Mouse (Mus musculus): Measurements from ENCODE around the gene Drg1. TPM values are rescaled to one million over a fixed set of nuclear protein-coding genes. Genes with fewer than 3 reads are reported as not detected.

The Drg1 gene
- polyA plus RNA-seq, 1 experiment from 2014 or later: 177 TPM

DNA sequence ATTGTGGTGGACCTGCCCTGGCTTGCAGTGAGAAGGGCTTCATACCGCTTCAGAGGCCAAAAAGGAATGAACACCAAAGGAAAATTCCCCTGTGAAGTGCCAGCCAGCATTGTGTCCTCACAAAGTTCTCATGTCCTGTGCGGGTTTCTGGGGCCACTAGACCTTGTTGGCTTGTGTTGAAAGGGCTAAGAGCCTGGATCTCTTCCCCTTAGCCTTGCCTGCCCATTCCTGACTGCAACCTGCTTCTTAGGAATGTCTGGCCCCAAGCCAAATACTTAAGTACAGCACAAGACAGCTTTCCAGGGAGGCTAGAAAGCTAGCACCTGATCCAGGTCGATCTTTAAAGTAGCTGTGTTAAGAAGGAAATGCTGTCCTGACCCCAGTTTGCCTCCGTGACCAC lies 36.6 kb upstream of the Drg1 start:
- H3K36me3 ChIP-seq (ENCODE audit: control insufficient read depth, insufficient read depth, low read length): peaks cover 100% of the 10 kb centered on the region
- DNase-seq (ENCODE audit: low spot score) (peak; percentile 75), ATAC-seq (ENCODE audit: low read depth) (peak; percentile 13; the same call in 1 of the 2 replicates)
- H3K4me1 ChIP-seq (ENCODE audit: control insufficient read depth, insufficient read depth, low read length): no peaks in the 10 kb centered on the region
- no peak overlapping the region for H3K4me2 ChIP-seq (ENCODE audit: low read depth, low read length)
- no peak overlapping the region for H3K9ac ChIP-seq (ENCODE audit: low read depth, low read length)
- H3K9me3 ChIP-seq (ENCODE audit: control insufficient read depth, low read length): no peaks in the 10 kb centered on the region
- no peaks in the 10 kb centered on the region for H3K27me3 ChIP-seq (replicated peaks; ENCODE audit: control insufficient read depth, insufficient read depth, low read length)
- H3K4me3 ChIP-seq (ENCODE audit: low read depth, low read length): no peak overlapping the region
- H3K27ac ChIP-seq (replicated peaks; ENCODE audit: low read depth, low read length): no peak overlapping the region
- 68% methylated on average over 4 of the region's 4 CpGs for WGBS

DNA sequence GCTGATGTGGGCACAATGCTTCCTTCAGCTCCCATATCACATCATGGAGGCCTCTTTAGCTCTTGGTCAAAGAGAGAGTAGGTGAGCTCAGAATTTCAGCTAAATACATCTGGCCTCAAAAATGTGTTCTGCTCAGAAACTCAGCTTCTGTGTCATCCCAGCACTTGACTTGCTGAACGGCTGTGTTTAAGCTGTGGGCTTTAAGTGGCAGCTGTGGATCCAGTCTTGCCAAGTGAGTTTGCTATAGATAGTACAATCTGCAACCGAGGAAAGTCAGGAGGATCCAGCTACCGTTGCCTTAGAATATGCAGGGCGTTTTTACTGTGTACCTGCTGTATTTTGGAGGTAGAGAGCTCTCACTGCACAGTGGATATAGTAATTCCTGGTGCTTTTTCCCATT lies 36.2 kb upstream of the Drg1 start:
- peaks cover 100% of the 10 kb centered on the region for H3K36me3 ChIP-seq (ENCODE audit: control insufficient read depth, insufficient read depth, low read length)
- H3K9ac ChIP-seq (ENCODE audit: low read depth, low read length): no peak overlapping the region
- DNase-seq (ENCODE audit: low spot score): peak; percentile 19
- ATAC-seq (ENCODE audit: low read depth): no peak; the same call in 1 of the 2 replicates
- no peak overlapping the region for H3K27ac ChIP-seq (replicated peaks; ENCODE audit: low read depth, low read length)
- 82% methylated on average over 4 of the region's 4 CpGs for WGBS
- no peaks in the 10 kb centered on the region for H3K9me3 ChIP-seq (ENCODE audit: control insufficient read depth, low read length)
- no peak overlapping the region for H3K4me2 ChIP-seq (ENCODE audit: low read depth, low read length)
- no peaks in the 10 kb centered on the region for H3K4me1 ChIP-seq (ENCODE audit: control insufficient read depth, insufficient read depth, low read length)
- H3K4me3 ChIP-seq (ENCODE audit: low read depth, low read length): no peak overlapping the region
- H3K27me3 ChIP-seq (replicated peaks; ENCODE audit: control insufficient read depth, insufficient read depth, low read length): no peaks in the 10 kb centered on the region

DNA sequence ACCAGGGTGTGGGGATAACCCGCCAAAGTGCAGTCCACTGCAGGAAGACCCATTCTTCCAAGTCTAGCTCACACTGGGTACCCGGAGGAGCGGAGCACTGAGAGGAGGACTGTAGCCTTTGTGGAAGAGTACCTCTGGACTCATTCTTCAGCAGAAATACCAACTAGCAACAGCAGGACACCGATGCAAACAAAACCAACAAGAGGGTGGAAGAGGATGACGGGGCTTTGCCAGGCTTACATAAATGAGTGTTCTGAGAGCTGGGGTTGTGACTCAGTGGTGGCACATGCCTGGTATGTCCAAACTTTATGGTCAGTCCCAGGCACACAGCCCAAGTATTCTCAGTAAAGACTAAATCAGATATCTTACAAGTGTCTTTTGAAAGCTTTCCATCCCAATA lies 34.9 kb upstream of the Drg1 start:
- Histone ChIP-seq H3K27me3 (replicated peaks; ENCODE audit: control insufficient read depth, insufficient read depth, low read length) (no peaks in the 10 kb centered on the region), H3K27ac (replicated peaks; ENCODE audit: low read depth, low read length) (no peak overlapping the region), H3K4me3 (ENCODE audit: low read depth, low read length) (no peak overlapping the region), H3K9ac (ENCODE audit: low read depth, low read length) (no peak overlapping the region), H3K4me1 (ENCODE audit: control insufficient read depth, insufficient read depth, low read length) (no peaks in the 10 kb centered on the region), H3K36me3 (ENCODE audit: control insufficient read depth, insufficient read depth, low read length) (peaks cover 100% of the 10 kb centered on the region), H3K4me2 (ENCODE audit: low read depth, low read length) (no peak overlapping the region), H3K9me3 (ENCODE audit: control insufficient read depth, low read length) (no peaks in the 10 kb centered on the region)
- WGBS: 96% methylated on average over 5 of the region's 5 CpGs
- DNase-seq (ENCODE audit: low spot score) (no peak), ATAC-seq (ENCODE audit: low read depth) (no peak)

GRCm38 (mm10) chr11:3298813-3299185 lies 32.6 kb upstream of the Drg1 start:
- Histone ChIP-seq H3K4me3 (ENCODE audit: low read depth, low read length) (no peak overlapping the region), H3K27me3 (replicated peaks; ENCODE audit: control insufficient read depth, insufficient read depth, low read length) (no peaks in the 10 kb centered on the region), H3K27ac (replicated peaks; ENCODE audit: low read depth, low read length) (no peak overlapping the region), H3K4me2 (ENCODE audit: low read depth, low read length) (no peak overlapping the region), H3K9ac (ENCODE audit: low read depth, low read length) (no peak overlapping the region), H3K4me1 (ENCODE audit: control insufficient read depth, insufficient read depth, low read length) (peaks cover 9% of the 10 kb centered on the region), H3K36me3 (ENCODE audit: control insufficient read depth, insufficient read depth, low read length) (peaks cover 98% of the 10 kb centered on the region), H3K9me3 (ENCODE audit: control insufficient read depth, low read length) (no peaks in the 10 kb centered on the region)
- 89% methylated on average over 14 of the region's 14 CpGs for WGBS
- ATAC-seq (ENCODE audit: low read depth) (no peak), DNase-seq (ENCODE audit: low spot score) (no peak)

DNA sequence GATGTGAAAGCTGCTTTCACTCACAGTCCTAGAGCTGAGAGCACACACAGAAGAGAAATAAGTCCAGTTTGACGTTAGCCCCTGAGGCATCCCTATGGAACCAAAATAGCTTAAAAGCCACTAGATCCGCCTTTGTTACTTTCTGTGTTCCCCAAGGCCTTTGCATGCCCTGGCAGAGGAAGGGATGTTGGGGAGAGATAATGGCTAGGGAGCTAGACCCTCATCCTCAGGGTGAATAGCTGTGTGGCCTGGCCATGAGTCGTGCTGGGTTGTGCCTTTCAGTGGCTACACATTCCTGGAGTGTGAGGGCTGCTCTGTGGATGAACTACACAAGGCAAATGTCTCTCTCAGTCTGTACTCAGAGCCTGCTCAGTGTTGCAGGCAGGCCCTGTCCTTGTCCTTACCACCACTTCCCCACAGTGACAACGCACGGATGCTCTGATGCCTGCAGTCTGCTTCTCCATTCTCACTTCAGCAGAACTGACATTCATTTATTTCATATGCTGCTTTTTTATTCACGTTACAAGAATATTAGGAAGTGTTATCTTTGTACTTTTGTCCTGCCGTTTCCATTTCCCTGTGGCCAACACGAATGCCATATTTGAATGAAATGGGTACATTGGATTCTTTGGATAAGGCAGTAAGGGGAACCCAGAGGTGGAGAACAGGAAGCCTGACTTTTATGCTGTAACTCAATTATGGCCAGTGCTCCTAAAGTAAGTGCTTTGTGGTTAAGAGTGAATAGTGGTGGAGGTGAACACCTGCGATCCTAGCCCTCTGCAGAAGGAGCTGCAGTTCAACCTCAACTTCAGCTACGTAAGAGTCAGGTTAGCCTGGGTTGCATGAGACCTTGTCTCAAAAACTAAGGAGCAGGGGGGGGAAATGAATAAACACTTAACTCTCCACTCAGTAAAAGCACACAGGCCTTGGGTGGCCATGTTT lies 31.9 kb upstream of the Drg1 start:
- ATAC-seq (ENCODE audit: low read depth): no peak
- Histone ChIP-seq H3K27me3 (replicated peaks; ENCODE audit: control insufficient read depth, insufficient read depth, low read length) (no peaks in the 10 kb centered on the region), H3K4me3 (ENCODE audit: low read depth, low read length) (no peak overlapping the region), H3K9ac (ENCODE audit: low read depth, low read length) (no peak overlapping the region), H3K36me3 (ENCODE audit: control insufficient read depth, insufficient read depth, low read length) (peaks cover 99% of the 10 kb centered on the region), H3K27ac (replicated peaks; ENCODE audit: low read depth, low read length) (no peak overlapping the region), H3K4me2 (ENCODE audit: low read depth, low read length) (no peak overlapping the region), H3K4me1 (ENCODE audit: control insufficient read depth, insufficient read depth, low read length) (peaks cover 15% of the 10 kb centered on the region), H3K9me3 (ENCODE audit: control insufficient read depth, low read length) (no peaks in the 10 kb centered on the region)
- WGBS: 82% methylated on average over 10 of the region's 10 CpGs
- DNase-seq (ENCODE audit: low spot score): no peak

DNA sequence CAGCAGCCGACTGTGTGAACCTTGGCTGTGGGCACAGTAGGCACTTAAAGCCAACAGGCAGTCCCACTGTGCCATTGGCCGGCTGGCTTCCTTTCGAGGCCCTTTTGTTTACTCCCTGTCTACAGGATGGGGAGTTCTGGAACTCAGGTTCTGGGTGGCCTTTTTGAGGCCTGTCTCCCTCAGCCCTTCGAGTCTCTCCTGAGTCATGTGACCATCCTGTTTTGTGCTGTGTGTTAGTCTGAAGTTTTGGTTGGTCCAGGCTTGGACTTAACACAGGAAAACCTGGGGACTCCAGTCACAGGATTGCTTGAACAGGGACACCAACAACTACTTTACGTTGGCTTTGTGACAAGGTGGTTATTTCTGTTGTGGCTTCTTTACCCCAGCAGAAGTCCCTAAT lies 29.8 kb upstream of the Drg1 start:
- no peak overlapping the region for H3K27ac ChIP-seq (replicated peaks; ENCODE audit: low read depth, low read length)
- H3K4me1 ChIP-seq (ENCODE audit: control insufficient read depth, insufficient read depth, low read length): peaks cover 22% of the 10 kb centered on the region
- no peaks in the 10 kb centered on the region for H3K27me3 ChIP-seq (replicated peaks; ENCODE audit: control insufficient read depth, insufficient read depth, low read length)
- 82% methylated on average over 5 of the region's 5 CpGs for WGBS
- no peak overlapping the region for H3K4me2 ChIP-seq (ENCODE audit: low read depth, low read length)
- H3K36me3 ChIP-seq (ENCODE audit: control insufficient read depth, insufficient read depth, low read length): peaks cover 82% of the 10 kb centered on the region
- no peak overlapping the region for H3K4me3 ChIP-seq (ENCODE audit: low read depth, low read length)
- no peaks in the 10 kb centered on the region for H3K9me3 ChIP-seq (ENCODE audit: control insufficient read depth, low read length)
- H3K9ac ChIP-seq (ENCODE audit: low read depth, low read length): no peak overlapping the region
- ATAC-seq (ENCODE audit: low read depth): no peak
- DNase-seq (ENCODE audit: low spot score): no peak

DNA sequence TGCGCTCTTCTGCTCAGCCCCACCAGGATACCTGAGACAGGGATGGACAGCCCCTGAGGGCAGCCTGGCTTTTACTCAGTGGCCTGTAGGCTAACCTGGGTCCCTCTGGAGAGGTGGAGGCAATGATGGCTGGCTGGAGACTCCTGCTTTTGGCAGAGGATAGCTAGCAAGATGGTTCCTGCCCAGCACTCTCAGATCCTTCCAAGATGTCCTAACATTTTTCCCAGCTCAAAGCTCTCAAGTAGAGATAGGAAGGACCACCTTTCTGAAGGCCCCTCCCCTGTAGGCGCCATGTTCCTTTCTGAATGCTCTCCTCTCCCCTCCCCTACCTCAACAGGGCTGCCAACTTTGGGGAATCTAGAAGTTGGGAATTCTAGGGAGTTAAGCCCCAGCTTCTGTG lies 28.4 kb upstream of the Drg1 start:
- H3K4me3 ChIP-seq (ENCODE audit: low read depth, low read length): no peak overlapping the region
- no peaks in the 10 kb centered on the region for H3K9me3 ChIP-seq (ENCODE audit: control insufficient read depth, low read length)
- DNase-seq (ENCODE audit: low spot score) (no peak), ATAC-seq (ENCODE audit: low read depth) (no peak)
- no peak overlapping the region; the same call in 1 of the 2 replicates for H3K9ac ChIP-seq (ENCODE audit: low read depth, low read length)
- H3K4me1 ChIP-seq (ENCODE audit: control insufficient read depth, insufficient read depth, low read length): peaks cover 22% of the 10 kb centered on the region
- H3K4me2 ChIP-seq (ENCODE audit: low read depth, low read length): peak overlapping the region; percentile 100; the same call in 1 of the 2 replicates
- H3K27ac ChIP-seq (replicated peaks; ENCODE audit: low read depth, low read length): no peak overlapping the region
- 80% methylated on average over 2 of the region's 2 CpGs for WGBS
- H3K36me3 ChIP-seq (ENCODE audit: control insufficient read depth, insufficient read depth, low read length): peaks cover 68% of the 10 kb centered on the region
- no peaks in the 10 kb centered on the region for H3K27me3 ChIP-seq (replicated peaks; ENCODE audit: control insufficient read depth, insufficient read depth, low read length)

DNA sequence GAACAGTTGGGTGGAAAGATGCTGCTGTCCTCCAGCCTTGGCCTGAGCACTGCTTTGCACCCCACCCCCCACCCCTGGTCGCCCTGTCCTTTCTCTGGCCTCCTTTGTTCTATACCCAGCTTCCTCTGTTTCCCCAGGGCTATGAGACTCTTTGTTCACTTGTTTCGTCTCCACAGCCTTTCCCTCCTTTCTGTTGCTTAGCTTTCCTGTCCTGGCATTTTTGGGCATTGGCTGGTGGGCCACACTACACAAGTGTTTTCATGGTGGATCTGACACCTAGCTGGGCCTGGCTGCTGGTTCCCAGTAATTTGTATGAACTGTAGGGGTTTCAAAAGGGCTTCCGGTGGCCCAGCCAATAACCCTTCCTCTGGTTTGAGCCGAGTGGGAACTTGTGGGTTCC lies 27.1 kb upstream of the Drg1 start:
- Histone ChIP-seq H3K9ac (ENCODE audit: low read depth, low read length) (peak overlapping the region; percentile 97), H3K4me1 (ENCODE audit: control insufficient read depth, insufficient read depth, low read length) (peaks cover 22% of the 10 kb centered on the region), H3K9me3 (ENCODE audit: control insufficient read depth, low read length) (no peaks in the 10 kb centered on the region), H3K27ac (replicated peaks; ENCODE audit: low read depth, low read length) (peak overlapping the region; percentile 100), H3K4me3 (ENCODE audit: low read depth, low read length) (peak overlapping the region; percentile 88), H3K27me3 (replicated peaks; ENCODE audit: control insufficient read depth, insufficient read depth, low read length) (no peaks in the 10 kb centered on the region), H3K36me3 (ENCODE audit: control insufficient read depth, insufficient read depth, low read length) (peaks cover 55% of the 10 kb centered on the region), H3K4me2 (ENCODE audit: low read depth, low read length) (peak overlapping the region; percentile 100)
- ATAC-seq (ENCODE audit: low read depth) (no peak), DNase-seq (ENCODE audit: low spot score) (no peak)
- WGBS: 23% methylated on average over 4 of the region's 4 CpGs

All from embryonic facial prominence, embryonic 14.5 days (tissue).